Mouse (Mus musculus) C2C12 (cell line): ENCODE data around the gene Rufy4.

Experiments
- CEBPB ChIP-seq: IDR thresholded peaks from one replicate; pipeline ENCODE4 v1.6.1; 2011; ENCODE audit warnings: low read depth, mild to moderate bottlenecking, control low read depth, moderate library complexity
- CTCF ChIP-seq: IDR thresholded peaks from one replicate; pipeline ENCODE4 v1.5.1; 2011; ENCODE audit not compliant: control insufficient read depth, insufficient read depth, insufficient read length
- MAX ChIP-seq: IDR thresholded peaks from one replicate; pipeline ENCODE4 v1.6.1; 2011; ENCODE audit warnings: mild to moderate bottlenecking, control low read depth
- MYOD1 ChIP-seq: IDR thresholded peaks from one replicate; pipeline ENCODE4 v1.6.1; 2011; ENCODE audit warnings: low read depth; ENCODE audit not compliant: control insufficient read depth, insufficient read length
- MYOG ChIP-seq: IDR thresholded peaks from one replicate; pipeline ENCODE4 v1.6.1; 2011; ENCODE audit not compliant: control insufficient read depth, insufficient read length; ENCODE audit errors: extremely low read depth
- USF1 ChIP-seq: IDR thresholded peaks from one replicate; pipeline ENCODE4 v1.6.1; 2011; ENCODE audit warnings: low read depth, mild to moderate bottlenecking, control low read depth, moderate library complexity

- no peak for TF ChIP-seq CTCF
- TF ChIP-seq MYOG, result no peak
- TF ChIP-seq MYOD1, result no peak
- no peak for TF ChIP-seq USF1
- no peak for TF ChIP-seq MAX
- TF ChIP-seq CEBPB, result no peak
Measured at GRCm38 (mm10) chr1:74094497-74095270, 30.7 kb upstream of the Rufy4 start.
